Mouse (Mus musculus) testis, postnatal 14 days (tissue): ENCODE measurements around the gene Gpr39.
"Not testable (repeated sequence)": the region's sequence is repeated elsewhere in the genome, so short reads cannot be mapped to it uniquely, and the experiment has no call there.

ENCODE experiments used
- DNase-seq: peaks from one replicate; pipeline ENCODE4 v3.0.0; 2021; ENCODE audit warnings: low spot score

Gpr39 gene

GRCm38 (mm10) chr1:125676790-125677273 is at the start of gene Gpr39:
TSS of gene Gpr39 (plus strand) at chr1:125676995.
- peak; percentile 60 for DNase-seq

GRCm38 (mm10) chr1:125639501-125640253 is 37.1 kb upstream of the Gpr39 start:
- DNase-seq = peak; percentile 6

GRCm38 (mm10) chr1:125643643-125644042 is 33.2 kb upstream of the Gpr39 start:
- DNase-seq = no peak

GRCm38 (mm10) chr1:125646816-125647215 is 30.0 kb upstream of the Gpr39 start:
- DNase-seq = not testable (repeated sequence)

- no peak for DNase-seq
These were observed 28.8 kb upstream of the Gpr39 start for GRCm38 (mm10) chr1:125648011-125648410.

- no peak for DNase-seq
These were observed 27.7 kb upstream of the Gpr39 start for GRCm38 (mm10) chr1:125649056-125649455.

- DNase-seq = no peak
These were observed 23.8 kb upstream of the Gpr39 start for GRCm38 (mm10) chr1:125652836-125653594.

- DNase-seq = no peak
These were observed 19.4 kb upstream of the Gpr39 start for GRCm38 (mm10) chr1:125657416-125657815.

- DNase-seq = no peak
These were observed 16.6 kb upstream of the Gpr39 start for GRCm38 (mm10) chr1:125660151-125660550.

- no peak for DNase-seq
These were observed 15.9 kb upstream of the Gpr39 start for GRCm38 (mm10) chr1:125660901-125661300.

GRCm38 (mm10) chr1:125662058-125662457 is 14.7 kb upstream of the Gpr39 start:
- no peak for DNase-seq

GRCm38 (mm10) chr1:125662660-125663059 is 14.1 kb upstream of the Gpr39 start:
- DNase-seq = no peak

- DNase-seq = peak; percentile 75
These were observed 13.7 kb upstream of the Gpr39 start for GRCm38 (mm10) chr1:125663104-125663503.

- DNase-seq = no peak
These were observed 11.6 kb upstream of the Gpr39 start for GRCm38 (mm10) chr1:125665127-125665637.

GRCm38 (mm10) chr1:125669035-125669434 is 7.8 kb upstream of the Gpr39 start:
- no peak for DNase-seq

- no peak for DNase-seq
These were observed 1.6 kb upstream of the Gpr39 start for GRCm38 (mm10) chr1:125675186-125675585.

- DNase-seq = no peak
These were observed 491 bp downstream of the Gpr39 start for GRCm38 (mm10) chr1:125677286-125677685.

- no peak for DNase-seq
These were observed 2.8 kb downstream of the Gpr39 start for GRCm38 (mm10) chr1:125679522-125680077.

GRCm38 (mm10) chr1:125684423-125684822 is 7.6 kb downstream of the Gpr39 start:
- no peak for DNase-seq

GRCm38 (mm10) chr1:125685304-125685703 is 8.5 kb downstream of the Gpr39 start:
- no peak for DNase-seq

GRCm38 (mm10) chr1:125687701-125688420 is 11.1 kb downstream of the Gpr39 start:
- DNase-seq = no peak

- no peak for DNase-seq
These were observed 16.7 kb downstream of the Gpr39 start for GRCm38 (mm10) chr1:125693541-125693940.
